Mouse (Mus musculus): ENCODE results near the gene Tenm4.

The Tenm4 gene

GRCm38 (mm10) chr7:96489348-96490076, 318.5 kb downstream of the Tenm4 start:
- no peak for DNase-seq

- DNase-seq, result no peak
Measured at GRCm38 (mm10) chr7:96491896-96492295, 320.9 kb downstream of the Tenm4 start.

- DNase-seq, result no peak
Measured at GRCm38 (mm10) chr7:96492696-96493095, 321.6 kb downstream of the Tenm4 start.

GRCm38 (mm10) chr7:96494057-96494456, 323.0 kb downstream of the Tenm4 start:
- no peak for DNase-seq

- DNase-seq, result no peak
Measured at GRCm38 (mm10) chr7:96500108-96500507, 329.1 kb downstream of the Tenm4 start.

- no peak for DNase-seq
Measured at GRCm38 (mm10) chr7:96500797-96501196, 329.8 kb downstream of the Tenm4 start.

- DNase-seq, result no peak
Measured at GRCm38 (mm10) chr7:96502321-96502973, 331.4 kb downstream of the Tenm4 start.

GRCm38 (mm10) chr7:96505538-96505937, 334.5 kb downstream of the Tenm4 start:
- DNase-seq, result no peak

- no peak for DNase-seq
Measured at GRCm38 (mm10) chr7:96507046-96507445, 336.0 kb downstream of the Tenm4 start.

- DNase-seq, result no peak
Measured at GRCm38 (mm10) chr7:96510396-96510795, 339.4 kb downstream of the Tenm4 start.

- no peak for DNase-seq
Measured at GRCm38 (mm10) chr7:96511018-96511609, 340.1 kb downstream of the Tenm4 start.

GRCm38 (mm10) chr7:96511953-96512511, 341.0 kb downstream of the Tenm4 start:
- DNase-seq, result no peak

- DNase-seq, result peak; percentile 20
Measured at GRCm38 (mm10) chr7:96519216-96519615, 348.2 kb downstream of the Tenm4 start.

GRCm38 (mm10) chr7:96521956-96522355, 350.9 kb downstream of the Tenm4 start:
- DNase-seq, result no peak

GRCm38 (mm10) chr7:96523673-96524072, 352.6 kb downstream of the Tenm4 start:
- DNase-seq, result no peak

GRCm38 (mm10) chr7:96524486-96525205, 353.6 kb downstream of the Tenm4 start:
- DNase-seq, result no peak

- no peak for DNase-seq
Measured at GRCm38 (mm10) chr7:96525344-96525743, 354.3 kb downstream of the Tenm4 start.

- DNase-seq, result no peak
Measured at GRCm38 (mm10) chr7:96530571-96531426, 359.8 kb downstream of the Tenm4 start.

GRCm38 (mm10) chr7:96531954-96532737, 361.1 kb downstream of the Tenm4 start:
- DNase-seq, result no peak

- DNase-seq, result no peak
Measured at GRCm38 (mm10) chr7:96532804-96533400, 361.9 kb downstream of the Tenm4 start.

All from thymus, postnatal 14 days (tissue).